In genomic region chr11:75170136-75170751, GRCm38 (mm10) we compare ENCODE assay signal across 8 mouse cellular contexts. TPM values are rescaled to one million over a fixed set of nuclear protein-coding genes. Genes with fewer than 3 reads are reported as not detected.
DNase-seq lines count a peak whose midpoint lies in the region; ATAC-seq and TF ChIP-seq lines count a peak whose summit lies in the region.

No protein-coding gene starts in this region.

- DNase-seq in gastrocnemius, adult 8-10 months (ENCODE audit: low spot score in 2 of 2): peak; percentile 93 to 94
- peak; percentile 80 for DNase-seq in hindlimb bud, embryonic 11.5 days (ENCODE audit: extremely low spot score, low read depth, low spot score)
- DNase-seq in left cerebral cortex, adult 2 months (ENCODE audit: extremely low spot score in 1 of 2, low spot score in 2 of 2): peak; percentile 90 to 94
- DNase-seq in right cerebral cortex, adult 2 months (ENCODE audit: low spot score in 2 of 2): peak; percentile 93 to 98
- peak; percentile 96 for DNase-seq in urinary bladder, postnatal 14 days (ENCODE audit: low spot score)

- no peak overlapping the region for H3K27ac ChIP-seq in cortical plate, adult 2 months (ENCODE audit: insufficient read depth, low read length)
- H3K27ac ChIP-seq in left cerebral cortex, adult 2 months: peak overlapping the region; percentile 77

- 0 out of 2 replicates have a peak, but pooled peaks cover 1% of the 10 kb centered on the region for H3K4me1 ChIP-seq in cortical plate, adult 2 months (ENCODE audit: control insufficient read depth, insufficient read depth, low read length)

- TF ChIP-seq POLR2A in cortical plate, adult 2 months (IDR thresholded peaks at IDR 0.05; ENCODE audit: extremely low read depth, insufficient read depth, low read length): no peak

- H3K4me3 ChIP-seq in cortical plate, adult 2 months (ENCODE audit: insufficient read depth, low read length): peak overlapping the region; percentile 33
- peak overlapping the region; percentile 63 for H3K4me3 ChIP-seq in left cerebral cortex, adult 2 months

- peak; percentile 59 for TF ChIP-seq CTCF in cortical plate, adult 2 months (IDR thresholded peaks at IDR 0.05; ENCODE audit: extremely low read depth, insufficient read depth, low read length)
- TF ChIP-seq CTCF in left cerebral cortex, adult 2 months (IDR thresholded peaks at IDR 0.05): peak; percentile 83

- ATAC-seq in activated CD4-positive, CD25-positive, alpha-beta regulatory T cell, adult 4 months: peak; percentile 30
- ATAC-seq in megakaryocyte, adult 5-6 weeks (ENCODE audit: poor library complexity, severe bottlenecking): peak; percentile 62

- intact Hi-C loops in left cerebral cortex, adult 2 months (cut with DNase I): loop anchor here (1.0 to 5.0 kb wide), 2 partner anchors 296 to 338 kb away; partner anchors contain the start of gene Mnt

RNA-seq across cellular contexts. Expression of gene Hic1, which starts 0.9 kb away (rescaled TPM):
- under 1 TPM in 1 of 2 experiments, not detected in 1; 0.38 TPM for polyA plus RNA-seq in activated CD4-positive, CD25-positive, alpha-beta regulatory T cell, adult 4 months (2017; shearing (Covaris generic))
- polyA plus RNA-seq in cortical plate, adult 2 months (2012; rRNA removed): 3.0 and 3.8 TPM in 2 replicates
- total RNA-seq in gastrocnemius, adult 8-10 months (2022): 1 to 10 TPM; 2.7 to 5.0 (median 4.0) TPM
- 1 to 10 TPM; 3.3 to 3.9 TPM for total RNA-seq in left cerebral cortex, adult 2 months (2021)
- total RNA-seq in megakaryocyte, adult 5-6 weeks (2015): 0.14 TPM in 1 of 2 replicates, not detected in the other
- total RNA-seq in megakaryocyte, adult 5-6 weeks (2017): 0.04 and 0.07 TPM in 2 replicates

RNA-seq across cellular contexts. Expression of gene Ovca2, which starts 8.4 kb away (rescaled TPM):
- 10 to 100 TPM; 28.4 to 32.8 TPM for polyA plus RNA-seq in activated CD4-positive, CD25-positive, alpha-beta regulatory T cell, adult 4 months (2017; shearing (Covaris generic))
- polyA plus RNA-seq in cortical plate, adult 2 months (2012; rRNA removed): 19.5 and 21.4 TPM in 2 replicates
- total RNA-seq in gastrocnemius, adult 8-10 months (2022): 1 to 10 TPM; 2.0 to 4.5 (median 2.3) TPM
- 10 to 100 TPM; 12.1 to 12.7 TPM for total RNA-seq in left cerebral cortex, adult 2 months (2021)
- total RNA-seq in megakaryocyte, adult 5-6 weeks (2015): 11.5 and 17.2 TPM in 2 replicates
- total RNA-seq in megakaryocyte, adult 5-6 weeks (2017): 7.8 and 11.0 TPM in 2 replicates

RNA-seq across cellular contexts. Expression of gene Dph1, which starts 20.8 kb away (rescaled TPM):
- polyA plus RNA-seq in activated CD4-positive, CD25-positive, alpha-beta regulatory T cell, adult 4 months (2017; shearing (Covaris generic)): 1 to 10 TPM; 8.3 to 9.6 TPM
- polyA plus RNA-seq in cortical plate, adult 2 months (2012; rRNA removed): 29.1 and 30.9 TPM in 2 replicates
- 1 to 10 TPM; 4.2 to 6.9 (median 5.4) TPM for total RNA-seq in gastrocnemius, adult 8-10 months (2022)
- 10 to 100 TPM; 27.9 to 28.9 TPM for total RNA-seq in left cerebral cortex, adult 2 months (2021)
- 0.52 and 1.3 TPM in 2 replicates for total RNA-seq in megakaryocyte, adult 5-6 weeks (2015)
- total RNA-seq in megakaryocyte, adult 5-6 weeks (2017): 1.8 and 2.0 TPM in 2 replicates

RNA-seq across cellular contexts. Expression of gene Rtn4rl1, which starts 23.3 kb away (rescaled TPM):
- 1 to 10 TPM; 1.6 to 1.8 TPM for polyA plus RNA-seq in activated CD4-positive, CD25-positive, alpha-beta regulatory T cell, adult 4 months (2017; shearing (Covaris generic))
- 37.9 and 40.1 TPM in 2 replicates for polyA plus RNA-seq in cortical plate, adult 2 months (2012; rRNA removed)
- 1 to 10 TPM in 1 of 4 experiments, under 1 TPM in 3; 0.63 to 1.3 (median 0.94) TPM for total RNA-seq in gastrocnemius, adult 8-10 months (2022)
- 10 to 100 TPM; 89.0 to 99.0 TPM for total RNA-seq in left cerebral cortex, adult 2 months (2021)
- total RNA-seq in megakaryocyte, adult 5-6 weeks (2015): 1.2 and 1.3 TPM in 2 replicates
- total RNA-seq in megakaryocyte, adult 5-6 weeks (2017): 0.08 and 0.81 TPM in 2 replicates
